Mouse (Mus musculus): ENCODE measurements at regions not wholly inside any gene's neighbourhood (a gene's known extent, or its start where the extent isn't known, plus 50 kb on each side); places are given as distances from the start of the nearest gene placed in this dataset.

GRCm38 (mm10) chr7:70733501-70733900 lies 367.0 kb upstream of the Nr2f2 start:
- no peaks in the 10 kb centered on the region for H3K9me3 ChIP-seq
- H3K27me3 ChIP-seq (ENCODE audit: insufficient read depth, poor library complexity, severe bottlenecking), result no peaks in the 10 kb centered on the region
- H3K4me3 ChIP-seq, result no peak overlapping the region
- H3K27ac ChIP-seq, result no peak overlapping the region
- DNase-seq (ENCODE audit: low spot score), result no peak
- no peaks in the 10 kb centered on the region for H3K36me3 ChIP-seq
- H3K4me1 ChIP-seq (replicated peaks), result 0 out of 2 replicates have a peak, but pooled peaks cover 8% of the 10 kb centered on the region

GRCm38 (mm10) chr7:70729896-70730295 lies 363.4 kb upstream of the Nr2f2 start:
- no peak overlapping the region for H3K4me3 ChIP-seq

GRCm38 (mm10) chr7:70718149-70718765 lies 351.7 kb upstream of the Nr2f2 start:
- no peak overlapping the region for H3K27ac ChIP-seq
- no peak for DNase-seq (ENCODE audit: low spot score)

More at GRCm38 (mm10) chr7:70729896-70730295, 363.4 kb upstream of the Nr2f2 start:
- H3K9me3 ChIP-seq, result no peaks in the 10 kb centered on the region
- 0 out of 2 replicates have a peak, but pooled peaks cover 8% of the 10 kb centered on the region for H3K4me1 ChIP-seq (replicated peaks)
- WGBS, result 93% methylated on average over 8 of the region's 8 CpGs
- H3K36me3 ChIP-seq, result no peaks in the 10 kb centered on the region
- no peak overlapping the region for H3K27ac ChIP-seq
- no peak for DNase-seq (ENCODE audit: low spot score)
- no peaks in the 10 kb centered on the region for H3K27me3 ChIP-seq (ENCODE audit: insufficient read depth, poor library complexity, severe bottlenecking)

GRCm38 (mm10) chr7:70717608-70718007 lies 351.1 kb upstream of the Nr2f2 start:
- no peak overlapping the region for H3K27ac ChIP-seq
- no peaks in the 10 kb centered on the region for H3K9me3 ChIP-seq
- WGBS, result 92% methylated on average over 3 of the region's 3 CpGs

More at GRCm38 (mm10) chr7:70718149-70718765, 351.7 kb upstream of the Nr2f2 start:
- 85% methylated on average over 18 of the region's 18 CpGs for WGBS
- no peaks in the 10 kb centered on the region for H3K9me3 ChIP-seq
- no peaks in the 10 kb centered on the region; the same call in 1 of the 2 replicates for H3K4me1 ChIP-seq (replicated peaks)
- H3K4me3 ChIP-seq, result no peak overlapping the region
- no peaks in the 10 kb centered on the region for H3K27me3 ChIP-seq (ENCODE audit: insufficient read depth, poor library complexity, severe bottlenecking)
- no peaks in the 10 kb centered on the region for H3K36me3 ChIP-seq

GRCm38 (mm10) chr7:70716811-70717458 lies 350.4 kb upstream of the Nr2f2 start:
- 93% methylated on average over 4 of the region's 4 CpGs for WGBS

More at GRCm38 (mm10) chr7:70717608-70718007, 351.1 kb upstream of the Nr2f2 start:
- Histone ChIP-seq H3K27me3 (ENCODE audit: insufficient read depth, poor library complexity, severe bottlenecking) (no peaks in the 10 kb centered on the region), H3K4me3 (no peak overlapping the region), H3K36me3 (no peaks in the 10 kb centered on the region), H3K4me1 (replicated peaks) (no peaks in the 10 kb centered on the region; the same call in 1 of the 2 replicates)
- no peak for DNase-seq (ENCODE audit: low spot score)

GRCm38 (mm10) chr7:70712141-70712540 lies 345.6 kb upstream of the Nr2f2 start:
- no peaks in the 10 kb centered on the region for H3K27me3 ChIP-seq (ENCODE audit: insufficient read depth, poor library complexity, severe bottlenecking)
- H3K4me1 ChIP-seq (replicated peaks), result no peaks in the 10 kb centered on the region
- no peak overlapping the region for H3K27ac ChIP-seq
- DNase-seq (ENCODE audit: low spot score), result no peak
- no peak overlapping the region for H3K4me3 ChIP-seq
- 87% methylated on average over 6 of the region's 6 CpGs for WGBS
- H3K36me3 ChIP-seq, result no peaks in the 10 kb centered on the region
- no peaks in the 10 kb centered on the region for H3K9me3 ChIP-seq

More at GRCm38 (mm10) chr7:70716811-70717458, 350.4 kb upstream of the Nr2f2 start:
- H3K4me1 ChIP-seq (replicated peaks), result no peaks in the 10 kb centered on the region; the same call in 1 of the 2 replicates
- H3K4me3 ChIP-seq, result no peak overlapping the region
- H3K27me3 ChIP-seq (ENCODE audit: insufficient read depth, poor library complexity, severe bottlenecking), result no peaks in the 10 kb centered on the region
- no peaks in the 10 kb centered on the region for H3K36me3 ChIP-seq
- no peak overlapping the region for H3K27ac ChIP-seq
- no peak for DNase-seq (ENCODE audit: low spot score)
- H3K9me3 ChIP-seq, result no peaks in the 10 kb centered on the region

GRCm38 (mm10) chr7:70706281-70706680 lies 339.7 kb upstream of the Nr2f2 start:
- H3K9me3 ChIP-seq, result no peaks in the 10 kb centered on the region
- H3K4me3 ChIP-seq, result no peak overlapping the region
- WGBS, result 81% methylated on average over 9 of the region's 9 CpGs

GRCm38 (mm10) chr7:70703784-70704183 lies 337.2 kb upstream of the Nr2f2 start:
- Histone ChIP-seq H3K4me3 (no peak overlapping the region), H3K36me3 (no peaks in the 10 kb centered on the region), H3K4me1 (replicated peaks) (peaks cover 4% of the 10 kb centered on the region; the same call in 1 of the 2 replicates), H3K27ac (no peak overlapping the region), H3K9me3 (no peaks in the 10 kb centered on the region), H3K27me3 (ENCODE audit: insufficient read depth, poor library complexity, severe bottlenecking) (no peaks in the 10 kb centered on the region)
- DNase-seq (ENCODE audit: low spot score), result no peak
- WGBS, result 94% methylated on average over 1 of the region's 1 CpGs

More at GRCm38 (mm10) chr7:70706281-70706680, 339.7 kb upstream of the Nr2f2 start:
- Histone ChIP-seq H3K4me1 (replicated peaks) (no peaks in the 10 kb centered on the region), H3K27me3 (ENCODE audit: insufficient read depth, poor library complexity, severe bottlenecking) (no peaks in the 10 kb centered on the region), H3K27ac (no peak overlapping the region), H3K36me3 (no peaks in the 10 kb centered on the region)
- DNase-seq (ENCODE audit: low spot score), result no peak

- DNase-seq (ENCODE audit: low spot score), result no peak
- 84% methylated on average over 4 of the region's 4 CpGs for WGBS
Observed at GRCm38 (mm10) chr7:70700461-70700860, 333.9 kb upstream of the Nr2f2 start.

GRCm38 (mm10) chr7:70699391-70699790 lies 332.9 kb upstream of the Nr2f2 start:
- WGBS, result 57% methylated on average over 2 of the region's 2 CpGs

More at GRCm38 (mm10) chr7:70700461-70700860, 333.9 kb upstream of the Nr2f2 start:
- Histone ChIP-seq H3K36me3 (no peaks in the 10 kb centered on the region), H3K27me3 (ENCODE audit: insufficient read depth, poor library complexity, severe bottlenecking) (no peaks in the 10 kb centered on the region), H3K4me3 (no peak overlapping the region), H3K27ac (no peak overlapping the region), H3K4me1 (replicated peaks) (peaks cover 7% of the 10 kb centered on the region; the same call in 1 of the 2 replicates), H3K9me3 (no peaks in the 10 kb centered on the region)

GRCm38 (mm10) chr7:70698986-70699385 lies 332.5 kb upstream of the Nr2f2 start:
- DNase-seq (ENCODE audit: low spot score), result peak; percentile 8
- WGBS, result 60% methylated on average over 2 of the region's 2 CpGs

More at GRCm38 (mm10) chr7:70699391-70699790, 332.9 kb upstream of the Nr2f2 start:
- H3K36me3 ChIP-seq, result no peaks in the 10 kb centered on the region
- H3K4me3 ChIP-seq, result no peak overlapping the region
- H3K9me3 ChIP-seq, result no peaks in the 10 kb centered on the region
- H3K27me3 ChIP-seq (ENCODE audit: insufficient read depth, poor library complexity, severe bottlenecking), result no peaks in the 10 kb centered on the region
- H3K4me1 ChIP-seq (replicated peaks), result peaks cover 7% of the 10 kb centered on the region; the same call in 1 of the 2 replicates
- peak; percentile 31 for DNase-seq (ENCODE audit: low spot score)
- no peak overlapping the region for H3K27ac ChIP-seq

GRCm38 (mm10) chr7:70692160-70692559 lies 325.6 kb upstream of the Nr2f2 start:
- H3K4me1 ChIP-seq (replicated peaks), result no peaks in the 10 kb centered on the region
- DNase-seq (ENCODE audit: low spot score), result no peak
- no peaks in the 10 kb centered on the region for H3K27me3 ChIP-seq (ENCODE audit: insufficient read depth, poor library complexity, severe bottlenecking)
- 86% methylated on average over 4 of the region's 4 CpGs for WGBS
- H3K36me3 ChIP-seq, result no peaks in the 10 kb centered on the region
- H3K9me3 ChIP-seq, result no peaks in the 10 kb centered on the region
- no peak overlapping the region for H3K27ac ChIP-seq
- no peak overlapping the region for H3K4me3 ChIP-seq

More at GRCm38 (mm10) chr7:70698986-70699385, 332.5 kb upstream of the Nr2f2 start:
- Histone ChIP-seq H3K36me3 (no peaks in the 10 kb centered on the region), H3K9me3 (no peaks in the 10 kb centered on the region), H3K4me3 (no peak overlapping the region), H3K4me1 (replicated peaks) (peaks cover 7% of the 10 kb centered on the region; the same call in 1 of the 2 replicates), H3K27ac (no peak overlapping the region), H3K27me3 (ENCODE audit: insufficient read depth, poor library complexity, severe bottlenecking) (no peaks in the 10 kb centered on the region)

- no peaks in the 10 kb centered on the region for H3K9me3 ChIP-seq
- no peaks in the 10 kb centered on the region for H3K27me3 ChIP-seq (ENCODE audit: insufficient read depth, poor library complexity, severe bottlenecking)
- DNase-seq (ENCODE audit: low spot score), result no peak
- H3K27ac ChIP-seq, result no peak overlapping the region
- H3K4me1 ChIP-seq (replicated peaks), result no peaks in the 10 kb centered on the region
- no peak overlapping the region for H3K4me3 ChIP-seq
- no peaks in the 10 kb centered on the region for H3K36me3 ChIP-seq
- whole genome bisulfite sequencing, result 94% methylated on average over 7 of the region's 7 CpGs
Observed at GRCm38 (mm10) chr7:70690845-70691244, 324.3 kb upstream of the Nr2f2 start.
